Mouse (Mus musculus) erythroblast, adult 5-6 weeks (primary cell): ENCODE data around the gene Mamdc2. TPM values are rescaled to one million over a fixed set of nuclear protein-coding genes. Genes with fewer than 3 reads are reported as not detected.

ENCODE experiments used
- ATAC-seq: replicated peaks from 2 replicates; pipeline ENCODE4 v1.8.0; 2016; ENCODE audit warnings: moderate number of reproducible peaks, mild to moderate bottlenecking, moderate TSS enrichment, inconsistent platforms; ENCODE audit not compliant: poor library complexity, low FRiP score, severe bottlenecking
- total RNA-seq, 2 experiments: library from RNA; stranded (forward) in 1 of 2; stranded (reverse) in 1 of 2; fragments of 150-400 nt in 1 of 2; fragments of 200-764, 138-1000 nt in 1 of 2; gene quantifications; 2 replicates each; pipeline versions ENCODE4 v1.2.3 to v1.2.4; 2015 to 2017; ENCODE audit warnings: low replicate concordance in 2 of 2

Mamdc2 gene
- total RNA-seq, 2 experiments from 2014 or later, result not detected

DNA sequence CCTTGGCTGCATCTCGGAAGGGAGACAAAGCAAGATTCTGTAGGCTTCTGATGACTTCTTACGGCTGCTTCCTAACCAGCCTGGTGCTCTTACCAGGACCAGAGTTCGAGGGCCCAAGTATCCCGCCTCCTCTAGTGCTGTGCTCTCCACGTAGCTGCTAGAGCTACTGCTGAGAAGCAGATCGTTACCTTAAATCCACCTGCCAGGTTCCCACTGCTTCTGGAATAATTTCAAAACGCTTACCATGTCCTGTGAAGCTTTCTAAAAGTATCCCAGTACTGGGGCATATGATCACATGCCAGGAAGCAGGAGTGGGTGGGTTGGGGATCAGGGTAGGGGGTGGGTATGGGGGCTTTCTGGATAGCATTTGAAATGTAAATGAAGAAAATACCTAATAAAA is 141.6 kb downstream of the Mamdc2 start:
- ATAC-seq, result no peak

DNA sequence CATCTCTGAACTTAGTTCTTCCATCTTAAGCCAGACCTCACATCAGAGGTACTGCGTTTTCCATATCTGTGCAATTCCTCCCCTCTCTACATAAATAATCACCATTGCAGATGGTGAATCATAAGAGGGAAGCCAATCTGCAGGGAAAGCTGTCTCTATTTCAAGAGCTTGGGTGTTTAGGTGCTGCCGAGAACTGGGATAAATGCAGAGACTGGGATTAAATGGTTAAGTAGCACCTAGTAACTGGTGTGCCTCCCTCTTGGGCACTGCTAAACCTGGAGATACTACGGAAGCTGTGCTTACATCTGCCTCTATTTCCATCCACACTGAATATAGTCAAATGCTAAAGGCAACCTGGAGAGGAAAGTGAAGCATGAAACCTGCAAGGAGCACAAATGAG is 148.3 kb downstream of the Mamdc2 start:
- no peak for ATAC-seq

DNA sequence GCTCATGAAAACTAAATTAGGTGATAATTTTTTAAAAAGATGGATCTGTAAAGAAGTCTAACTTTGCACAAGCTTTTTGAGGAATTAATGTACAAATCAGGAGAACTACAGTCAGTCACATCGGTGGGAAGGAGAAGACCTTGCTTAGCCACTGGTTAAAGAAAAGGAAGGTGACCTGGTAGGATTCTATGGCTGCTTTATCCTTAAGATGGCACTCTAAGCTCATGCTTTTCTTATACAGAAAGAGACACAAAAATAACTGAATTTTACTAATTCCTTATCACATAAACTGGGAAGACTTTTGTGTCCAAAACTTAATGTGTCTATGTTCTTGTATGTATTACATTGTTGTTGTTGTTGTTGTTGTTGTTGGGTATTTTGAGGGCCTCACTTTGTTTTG is 149.3 kb downstream of the Mamdc2 start:
- ATAC-seq, result no peak

DNA sequence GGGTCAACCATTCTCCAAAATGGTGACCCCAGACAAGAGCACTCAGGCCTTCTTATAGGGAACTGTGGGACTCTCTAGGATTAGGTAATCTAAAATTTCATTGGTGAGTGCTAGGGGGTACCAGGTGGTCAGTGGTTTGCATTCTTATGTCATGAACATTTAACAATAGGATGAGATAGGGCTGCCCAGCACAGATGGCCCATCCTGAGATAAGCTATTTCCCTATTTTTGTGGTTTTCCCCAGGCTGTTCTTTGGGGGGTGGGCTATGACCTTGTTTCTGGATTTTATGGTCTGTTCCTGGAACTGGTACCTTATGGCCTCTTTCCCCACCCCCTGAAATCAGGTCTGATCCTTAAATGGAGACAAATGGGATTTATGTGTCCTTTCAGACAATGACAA is 151.1 kb downstream of the Mamdc2 start:
- ATAC-seq, result no peak

DNA sequence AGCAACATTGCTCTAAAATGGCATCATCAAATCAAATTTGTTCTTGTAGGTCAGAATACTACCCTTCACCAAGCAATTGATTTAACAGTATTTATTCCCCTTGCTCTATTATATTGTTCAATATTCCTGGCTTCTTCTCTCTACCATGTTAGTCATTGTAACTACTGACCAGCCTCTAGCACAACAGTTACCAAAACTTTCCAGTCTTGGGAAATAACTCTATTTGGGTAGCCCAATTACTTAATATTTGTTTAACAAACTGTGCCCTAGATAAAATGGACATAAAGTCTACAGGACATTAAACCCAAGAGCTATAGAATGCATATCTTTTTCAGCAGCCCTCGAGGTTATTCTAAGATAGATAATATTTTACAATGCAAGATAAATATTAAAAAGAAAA is 159.0 kb downstream of the Mamdc2 start:
- ATAC-seq, result no peak

DNA sequence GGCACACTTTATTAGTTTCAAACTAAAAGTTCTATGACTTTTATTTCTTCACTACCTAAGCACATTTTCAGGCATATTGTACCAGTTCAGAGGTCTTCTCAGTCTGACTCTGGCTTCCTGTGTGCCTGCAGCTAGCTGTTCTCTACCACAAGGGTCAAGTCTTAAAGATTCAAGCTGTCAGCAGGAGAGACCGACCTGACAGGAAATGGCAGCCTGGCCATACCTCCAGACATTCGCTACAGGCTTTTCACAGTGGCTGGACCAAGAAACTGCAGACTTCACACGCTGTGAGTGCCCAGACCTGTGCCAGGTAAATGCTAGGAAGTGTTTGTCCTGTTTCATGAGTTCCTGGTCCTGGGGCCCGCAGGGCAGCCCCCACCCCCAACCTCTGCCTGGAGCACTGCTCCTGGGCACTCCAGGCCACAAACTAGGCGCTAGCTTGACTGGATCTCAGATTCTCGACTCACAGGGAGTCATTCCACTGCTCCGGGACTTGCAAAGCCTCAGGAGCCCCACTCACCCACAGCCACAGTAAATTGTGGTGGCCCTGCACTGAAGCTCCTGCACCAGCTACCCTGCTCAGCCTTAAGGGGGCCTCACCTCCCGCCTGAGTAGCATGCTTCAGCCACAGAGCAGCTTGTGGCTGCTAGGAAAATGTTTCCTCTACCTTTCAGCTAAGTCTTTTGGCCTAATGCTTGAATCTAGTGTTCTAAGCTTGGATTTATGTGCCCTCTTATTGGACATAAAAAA is 166.2 kb downstream of the Mamdc2 start:
- ATAC-seq, result no peak

DNA sequence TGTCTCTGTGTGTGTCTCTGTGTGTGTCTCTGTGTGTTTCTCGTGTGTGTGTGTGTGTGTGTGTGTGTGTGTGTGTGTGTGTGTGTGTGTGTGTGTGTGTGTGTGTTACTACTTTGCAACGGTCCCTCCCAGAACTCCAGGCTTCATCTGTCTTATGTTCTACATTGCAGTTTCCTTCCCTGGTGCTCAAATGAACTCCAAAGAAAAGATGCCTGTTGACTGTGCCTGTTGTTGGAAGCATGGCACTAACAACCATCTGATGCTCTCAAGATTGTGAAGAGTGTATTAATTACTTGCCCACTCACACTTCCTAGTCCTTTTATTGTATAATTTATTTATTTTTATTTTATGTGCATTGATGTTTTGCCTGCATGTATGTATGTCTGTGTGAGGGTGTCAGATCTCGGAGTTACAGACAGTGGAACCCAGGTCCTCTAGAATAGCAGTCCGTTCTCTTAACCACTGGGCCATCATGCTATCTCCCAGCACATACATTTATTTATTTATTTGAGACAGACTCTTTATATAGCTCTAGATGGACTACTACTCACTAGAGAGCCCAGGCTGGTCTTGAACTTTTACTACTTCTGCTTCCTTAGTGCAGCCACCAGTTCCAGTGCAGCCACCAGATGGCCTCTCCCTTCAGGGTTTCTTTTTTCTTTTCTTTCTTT is 174.1 kb downstream of the Mamdc2 start:
- 0 out of 2 replicates have a peak, but pooled peaks have one; percentile 35 for ATAC-seq

DNA sequence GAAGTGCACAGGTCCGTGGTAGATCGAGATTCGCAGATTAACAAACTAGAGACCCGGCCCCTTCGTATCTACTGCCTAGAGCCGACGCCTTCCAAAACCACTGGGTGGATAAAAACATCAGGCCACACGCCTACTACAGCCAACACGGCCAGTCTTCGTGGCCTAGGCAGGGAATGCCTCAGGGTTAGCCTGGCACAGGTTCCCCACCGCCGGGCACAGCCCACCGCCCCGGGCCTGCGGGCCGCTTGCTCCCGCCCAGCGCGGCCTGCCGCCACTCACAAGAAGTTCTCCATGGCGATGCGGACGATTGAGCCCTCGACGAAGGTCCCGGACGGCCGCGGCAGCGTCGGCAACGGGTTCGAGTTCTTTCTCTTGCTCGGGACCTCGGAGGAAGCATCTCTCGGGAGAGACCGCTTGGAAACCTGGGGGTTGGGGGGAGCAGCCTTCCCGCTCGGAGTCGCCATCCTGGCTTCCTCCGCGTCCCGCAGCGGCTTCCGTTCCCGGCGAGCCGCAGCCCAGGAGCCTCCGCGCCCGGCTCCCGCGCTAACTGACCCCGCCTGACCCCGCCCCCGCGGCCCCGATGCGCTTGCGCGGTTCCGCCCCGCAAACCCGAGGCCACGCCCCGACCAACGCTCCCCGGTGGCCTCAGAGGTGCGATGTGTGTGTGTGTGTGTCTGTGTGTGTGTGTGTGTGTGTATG is 174.7 kb downstream of the Mamdc2 start, which contains the start of gene Smc5:
Gene Smc5 (minus strand): TSS at position 543 of the 699 bp plus-strand sequence.
- ATAC-seq, result peak; percentile 96

DNA sequence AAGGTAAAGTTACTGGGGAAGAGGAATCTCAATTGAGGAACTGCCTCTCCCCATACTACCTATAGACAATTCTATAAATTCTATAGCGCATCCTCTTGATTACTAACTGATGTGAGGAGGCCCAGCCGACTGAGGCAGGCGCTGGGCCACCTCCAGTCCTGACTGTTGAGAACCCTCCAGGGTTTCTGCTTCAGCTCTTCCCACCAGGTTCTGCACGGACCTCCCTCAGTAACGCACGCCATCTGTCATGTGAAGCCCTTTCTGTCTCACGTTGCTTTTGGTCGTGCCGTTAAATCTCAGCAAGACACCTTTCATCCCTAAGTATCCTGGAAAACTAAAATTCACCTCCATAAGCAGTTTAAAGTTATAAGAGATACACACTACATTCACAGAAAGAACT is 191.5 kb downstream of the Mamdc2 start:
- no peak for ATAC-seq

Other genes with a start within 250 kb of the Mamdc2 start
- 16.5 and 32.3 TPM in 2 replicates for gene Smc5, start 174.5 kb downstream of the Mamdc2 start, total RNA-seq (2015; ENCODE audit: low replicate concordance)
- gene Smc5, start 174.5 kb downstream of the Mamdc2 start, total RNA-seq (2017; ENCODE audit: low replicate concordance), result 27.9 and 52.0 TPM in 2 replicates
- not detected in 2 replicates for gene 1700028P14Rik, start 204.4 kb upstream of the Mamdc2 start, total RNA-seq (2015; ENCODE audit: low replicate concordance)
- gene 1700028P14Rik, start 204.4 kb upstream of the Mamdc2 start, total RNA-seq (2017; ENCODE audit: low replicate concordance), result not detected in 2 replicates
- 6.9 and 11.7 TPM in 2 replicates for gene Ptar1, start 239.0 kb upstream of the Mamdc2 start, total RNA-seq (2015; ENCODE audit: low replicate concordance)
- 6.7 and 8.8 TPM in 2 replicates for gene Ptar1, start 239.0 kb upstream of the Mamdc2 start, total RNA-seq (2017; ENCODE audit: low replicate concordance)